Mouse (Mus musculus) forebrain, embryonic 14.5 days (tissue): ENCODE results near the gene Man1a. TPM values are rescaled to one million over a fixed set of nuclear protein-coding genes. Genes with fewer than 3 reads are reported as not detected.

Experiments
- ATAC-seq: fragments of 200-750 bp; cut with Nextera tagmentation; 2 replicates; pipeline ENCODE4 v1.8.0; 2017; ENCODE audit warnings: mild to moderate bottlenecking, moderate library complexity
- DNase-seq: peaks from one replicate; pipeline ENCODE4 v3.0.0-alpha.2; 2015; ENCODE audit warnings: low spot score
- H3K27ac ChIP-seq: fragments of 300-500 bp; sonication (generic); 2 replicates; pipeline ENCODE4 v1.5.1; 2014; ENCODE audit warnings: low read depth, mild to moderate bottlenecking, control low read depth, low read length, moderate library complexity
- H3K27me3 ChIP-seq: fragments of 300-500 bp; sonication (generic); replicated peaks from 2 replicates; pipeline ENCODE4 v1.6.1; 2014; ENCODE audit warnings: low read length, control low read depth, mixed read lengths; ENCODE audit not compliant: control insufficient read depth, insufficient read depth
- H3K36me3 ChIP-seq: fragments of 300-500 bp; sonication (generic); 2 replicates; pipeline ENCODE4 v1.6.1; 2014; ENCODE audit warnings: low read length, control low read depth; ENCODE audit not compliant: control insufficient read depth, insufficient read depth
- H3K4me1 ChIP-seq: fragments of 300-500 bp; sonication (generic); 2 replicates; pipeline ENCODE4 v1.6.1; 2014; ENCODE audit warnings: antibody characterized with exemption, low read length, control low read depth; ENCODE audit not compliant: control insufficient read depth, insufficient read depth
- H3K4me2 ChIP-seq: fragments of 300-500 bp; sonication (generic); 2 replicates; pipeline ENCODE4 v1.6.1; 2014; ENCODE audit warnings: mild to moderate bottlenecking, control low read depth, low read length
- H3K4me3 ChIP-seq: fragments of 300-500 bp; sonication (generic); 2 replicates; pipeline ENCODE4 v1.5.1; 2014; ENCODE audit warnings: low read depth, low read length, control low read depth
- H3K9ac ChIP-seq: fragments of 300-500 bp; sonication (generic); 2 replicates; pipeline ENCODE4 v1.6.1; 2014; ENCODE audit warnings: mild to moderate bottlenecking, low read length, control low read depth, moderate library complexity
- H3K9me3 ChIP-seq: fragments of 300-500 bp; sonication (generic); replicated peaks from 2 replicates; pipeline ENCODE4 v1.6.1; 2016; ENCODE audit warnings: low read length, control low read depth, mixed read lengths; ENCODE audit not compliant: control insufficient read depth
- WGBS: fragments of 180-500 bp; shearing (Covaris S2); extraction: QIAGEN DNeasy Blood & Tissue Kit; methylation state at CpG from one replicate; pipeline ENCODE4 v1.1.7; 2014; 5-methylcytosine and 5-hydroxymethylcytosine counted together
- polyA plus RNA-seq: library from polyadenylated mRNA; unstranded; fragments of >200 nt; fragmentation: Nextera tagmentation; extraction: Ambion mirVana; gene quantifications from 2 replicates; pipeline ENCODE4 v1.2.1, GENCODE M21; 2014

Man1a gene
- polyA plus RNA-seq, 1 experiment from 2014 or later, result 2.0 TPM

DNA sequence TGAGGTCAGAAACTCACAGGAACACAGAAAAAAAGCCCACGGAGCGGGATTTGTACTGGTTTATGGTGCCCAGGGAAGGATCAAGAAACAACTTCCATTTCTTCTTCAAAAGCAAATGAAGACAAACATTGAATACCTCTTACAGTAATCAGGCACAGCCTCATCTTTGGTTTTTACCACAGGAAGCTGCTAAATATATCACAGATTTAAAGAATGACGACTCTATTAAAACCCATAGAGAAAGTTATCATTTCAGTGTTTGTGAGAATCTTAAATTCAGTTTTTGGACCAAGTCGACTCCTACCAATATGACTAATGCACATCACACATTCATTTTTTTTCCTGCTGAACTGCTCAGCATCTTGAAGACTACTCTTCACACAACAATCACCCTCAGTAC, 86.0 kb downstream of the Man1a start:
- no peak overlapping the region for H3K9ac ChIP-seq
- no peak overlapping the region for H3K4me2 ChIP-seq
- H3K36me3 ChIP-seq, result no peaks in the 10 kb centered on the region
- no peaks in the 10 kb centered on the region for H3K27me3 ChIP-seq
- no peak for ATAC-seq
- H3K4me3 ChIP-seq, result no peak overlapping the region
- no peaks in the 10 kb centered on the region for H3K9me3 ChIP-seq
- H3K4me1 ChIP-seq, result no peaks in the 10 kb centered on the region
- WGBS, result 89% methylated on average over 4 of the region's 4 CpGs
- no peak overlapping the region for H3K27ac ChIP-seq
- DNase-seq, result no peak

DNA sequence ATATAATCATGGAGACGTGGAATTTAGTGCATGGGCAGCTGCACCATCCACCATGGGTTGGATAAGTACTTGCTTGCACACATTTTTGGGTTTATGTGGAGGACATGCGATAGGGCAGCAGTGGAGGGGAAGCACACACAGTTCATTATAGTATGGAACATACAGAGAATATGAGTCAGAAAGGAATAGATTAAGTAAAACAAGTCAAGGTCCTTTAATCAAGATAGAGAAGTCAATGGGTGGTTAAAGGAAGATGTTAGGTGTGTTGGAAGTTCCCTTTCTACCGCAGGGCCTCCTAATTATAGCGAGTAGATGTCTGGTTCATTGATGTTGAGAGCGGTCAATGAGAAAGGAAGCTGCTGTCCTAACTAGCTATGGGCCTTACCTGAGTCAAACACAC, 91.5 kb downstream of the Man1a start:
- no peaks in the 10 kb centered on the region; the same call in 1 of the 2 replicates for H3K9me3 ChIP-seq
- 92% methylated on average over 5 of the region's 5 CpGs for WGBS
- H3K9ac ChIP-seq, result no peak overlapping the region
- no peaks in the 10 kb centered on the region for H3K27me3 ChIP-seq
- ATAC-seq (no peak), DNase-seq (no peak)
- H3K4me3 ChIP-seq, result no peak overlapping the region
- no peaks in the 10 kb centered on the region for H3K4me1 ChIP-seq
- no peak overlapping the region for H3K4me2 ChIP-seq
- no peak overlapping the region for H3K27ac ChIP-seq
- H3K36me3 ChIP-seq, result no peaks in the 10 kb centered on the region

DNA sequence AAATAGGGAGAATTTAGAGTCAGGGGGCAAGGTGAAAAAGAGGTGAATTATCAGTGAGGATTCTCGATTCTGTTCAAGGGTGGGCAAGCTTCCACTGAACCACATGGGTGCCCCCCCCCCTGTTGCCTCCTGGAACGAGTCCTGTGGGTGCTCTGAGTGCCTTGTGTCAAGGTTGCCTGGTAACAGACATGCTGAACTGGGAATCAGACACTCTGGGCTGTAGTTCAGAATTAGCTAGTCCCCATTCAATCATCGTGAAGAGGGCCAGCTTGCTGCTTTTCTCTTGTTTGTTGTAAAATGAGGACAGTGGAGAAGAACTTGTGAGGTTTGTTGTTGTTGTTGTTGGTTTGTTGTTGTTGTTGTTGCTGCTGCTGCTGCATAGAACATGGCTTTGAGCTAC, 92.3 kb downstream of the Man1a start:
- no peak overlapping the region for H3K27ac ChIP-seq
- WGBS, result 48% methylated on average over 3 of the region's 3 CpGs

DNA sequence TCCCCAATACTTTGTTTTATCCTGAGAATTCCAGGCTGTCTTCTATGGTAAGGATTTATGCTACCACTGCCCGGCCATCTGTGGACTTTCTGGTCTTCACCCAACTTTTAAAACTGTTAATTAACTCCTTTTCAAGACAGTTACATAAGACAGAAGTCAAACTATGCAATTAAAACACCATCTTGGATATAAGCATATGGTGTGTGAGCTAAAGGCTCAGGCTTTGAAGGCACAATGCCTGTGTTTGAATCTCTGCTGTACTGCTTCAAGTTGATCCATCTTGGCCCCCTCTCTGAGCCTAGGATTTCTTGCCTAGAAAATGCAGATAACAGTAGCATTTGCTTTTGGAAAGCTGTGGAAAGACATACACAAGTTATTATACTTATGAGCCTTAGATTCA, 97.8 kb downstream of the Man1a start:
- no peaks in the 10 kb centered on the region for H3K36me3 ChIP-seq
- DNase-seq (peak; percentile 77), ATAC-seq (peak; percentile 90)
- no peak overlapping the region for H3K27ac ChIP-seq
- H3K4me3 ChIP-seq, result no peak overlapping the region
- no peak overlapping the region for H3K9ac ChIP-seq
- H3K9me3 ChIP-seq, result no peaks in the 10 kb centered on the region; the same call in 1 of the 2 replicates
- 54% methylated on average over 1 of the region's 1 CpGs for WGBS
- H3K4me1 ChIP-seq, result no peaks in the 10 kb centered on the region
- no peaks in the 10 kb centered on the region for H3K27me3 ChIP-seq
- no peak overlapping the region for H3K4me2 ChIP-seq

More for the DNA sequence above, 92.3 kb downstream of the Man1a start:
- Histone ChIP-seq H3K36me3 (no peaks in the 10 kb centered on the region), H3K4me2 (no peak overlapping the region), H3K4me3 (no peak overlapping the region), H3K4me1 (no peaks in the 10 kb centered on the region), H3K27me3 (no peaks in the 10 kb centered on the region), H3K9me3 (no peaks in the 10 kb centered on the region; the same call in 1 of the 2 replicates), H3K9ac (no peak overlapping the region)
- ATAC-seq (peak; percentile 54; the same call in 1 of the 2 replicates), DNase-seq (peak; percentile 47)

DNA sequence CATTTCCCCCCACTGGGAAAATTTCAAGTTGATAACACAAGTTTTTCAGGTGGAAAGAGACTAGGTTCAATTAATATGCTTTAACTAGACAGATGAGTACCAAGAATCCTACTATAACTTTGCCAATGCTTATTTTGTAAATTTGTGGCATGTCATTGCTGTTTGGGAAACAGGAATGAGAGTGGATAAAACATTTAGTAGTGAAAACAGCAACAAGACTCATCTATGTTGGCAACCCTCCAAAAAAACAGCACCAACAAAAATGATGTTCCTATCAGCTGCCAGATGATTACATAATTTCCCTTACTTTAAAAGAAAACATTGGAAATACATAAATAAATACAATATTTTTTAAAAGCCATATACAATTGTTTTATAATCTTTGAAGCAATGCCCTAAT, 102.2 kb downstream of the Man1a start:
- no peak overlapping the region for H3K27ac ChIP-seq
- no peaks in the 10 kb centered on the region for H3K4me1 ChIP-seq
- no peaks in the 10 kb centered on the region for H3K27me3 ChIP-seq
- no peak overlapping the region for H3K4me3 ChIP-seq
- DNase-seq, result peak; percentile 20
- no peak overlapping the region for H3K4me2 ChIP-seq
- no peaks in the 10 kb centered on the region for H3K36me3 ChIP-seq
- no peaks in the 10 kb centered on the region for H3K9me3 ChIP-seq
- ATAC-seq, result no peak
- H3K9ac ChIP-seq, result no peak overlapping the region

DNA sequence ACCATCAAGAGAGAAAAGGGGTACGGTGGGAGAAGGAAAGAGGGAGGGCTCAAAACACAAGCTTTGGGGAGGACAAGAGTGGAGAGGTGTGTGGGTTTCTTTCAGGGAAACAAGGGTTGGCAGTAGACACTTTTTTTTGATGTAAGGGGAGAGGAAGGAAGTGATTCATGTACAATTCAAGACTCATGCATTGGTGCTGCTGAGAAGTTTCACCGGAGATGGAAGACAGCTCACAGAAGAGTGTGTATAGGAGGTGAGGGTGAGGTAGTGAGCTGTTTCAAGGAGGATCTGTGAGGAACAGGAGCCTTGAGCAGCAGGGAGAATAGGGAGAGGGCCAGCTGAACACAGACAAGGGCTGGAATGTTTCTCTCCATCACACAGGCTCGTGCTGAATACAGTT, 116.7 kb downstream of the Man1a start:
- no peak overlapping the region for H3K4me2 ChIP-seq
- H3K27me3 ChIP-seq, result no peaks in the 10 kb centered on the region
- no peak overlapping the region for H3K9ac ChIP-seq
- WGBS, result 81% methylated on average over 3 of the region's 3 CpGs
- H3K9me3 ChIP-seq, result no peaks in the 10 kb centered on the region
- H3K36me3 ChIP-seq, result no peaks in the 10 kb centered on the region
- no peak for DNase-seq
- no peak overlapping the region for H3K27ac ChIP-seq
- no peak overlapping the region for H3K4me3 ChIP-seq
- no peak for ATAC-seq
- no peaks in the 10 kb centered on the region for H3K4me1 ChIP-seq

DNA sequence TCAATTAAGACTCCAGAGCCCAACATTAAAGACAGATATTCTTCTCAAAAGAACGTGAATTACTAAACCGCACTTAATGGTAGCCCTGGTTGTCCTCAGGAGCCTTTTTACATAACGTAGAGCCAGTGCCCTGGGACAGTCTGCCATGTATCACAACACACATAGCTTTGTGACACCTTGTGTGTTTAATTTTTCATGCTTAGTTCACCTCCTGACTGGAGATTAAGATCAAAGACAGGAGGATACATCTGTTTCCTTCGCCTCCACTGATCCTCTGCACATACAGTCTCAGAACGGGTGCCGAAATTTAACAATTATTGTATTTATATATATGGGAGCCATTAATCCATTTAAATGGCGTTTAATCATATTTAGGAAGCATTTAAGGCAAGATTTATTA, 134.8 kb downstream of the Man1a start:
- DNase-seq (no peak), ATAC-seq (no peak)
- no peaks in the 10 kb centered on the region for H3K4me1 ChIP-seq
- H3K9me3 ChIP-seq, result no peaks in the 10 kb centered on the region
- WGBS, result 87% methylated on average over 7 of the region's 7 CpGs
- H3K4me3 ChIP-seq, result no peak overlapping the region
- no peaks in the 10 kb centered on the region for H3K27me3 ChIP-seq
- no peak overlapping the region for H3K27ac ChIP-seq
- no peak overlapping the region for H3K4me2 ChIP-seq
- H3K9ac ChIP-seq, result no peak overlapping the region
- H3K36me3 ChIP-seq, result no peaks in the 10 kb centered on the region

DNA sequence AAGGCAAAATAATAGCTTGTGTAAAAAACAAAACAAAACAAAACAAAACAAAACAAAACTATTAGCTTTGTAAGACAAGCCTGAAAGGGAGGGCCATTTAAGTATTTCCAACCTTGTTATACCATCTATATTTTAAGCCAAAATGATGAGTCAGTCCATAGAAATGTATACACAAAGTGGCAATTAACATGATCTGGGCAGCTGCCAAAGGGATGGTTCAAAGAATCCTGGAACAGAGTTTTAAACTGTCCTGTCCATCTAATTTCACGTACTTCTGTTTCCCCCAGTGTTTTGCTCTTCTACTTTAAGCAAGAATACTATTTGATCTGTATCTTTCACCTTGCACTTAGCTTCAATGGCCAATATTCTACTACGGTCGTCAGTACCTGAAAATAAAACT, 138.2 kb downstream of the Man1a start:
- WGBS, result 90% methylated on average over 3 of the region's 3 CpGs
- Histone ChIP-seq H3K4me2 (no peak overlapping the region), H3K36me3 (no peaks in the 10 kb centered on the region), H3K27me3 (no peaks in the 10 kb centered on the region), H3K9me3 (no peaks in the 10 kb centered on the region), H3K4me3 (no peak overlapping the region), H3K27ac (no peak overlapping the region), H3K4me1 (no peaks in the 10 kb centered on the region), H3K9ac (no peak overlapping the region)
- ATAC-seq, result no peak
- no peak for DNase-seq

DNA sequence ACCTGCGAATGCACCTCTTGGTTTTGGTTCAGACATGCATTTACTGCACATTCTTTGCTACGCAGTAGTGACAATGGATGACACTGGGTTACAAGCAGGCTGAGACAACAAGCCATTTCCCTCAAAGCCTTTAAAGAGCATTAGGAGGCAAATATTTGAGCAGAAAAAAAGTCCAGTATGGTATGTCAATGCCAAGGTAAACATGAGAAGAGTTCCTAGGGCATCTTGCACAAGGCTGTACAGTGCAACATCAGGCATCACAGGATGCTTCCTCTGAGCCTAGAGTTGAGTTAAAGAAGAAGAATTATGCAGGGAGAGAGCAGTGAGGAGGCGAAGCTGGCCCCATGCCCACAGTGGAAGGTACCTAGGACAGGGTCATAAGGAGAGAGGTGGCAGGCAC, 140.3 kb downstream of the Man1a start:
- 91% methylated on average over 3 of the region's 3 CpGs for WGBS
- Histone ChIP-seq H3K4me1 (no peaks in the 10 kb centered on the region), H3K4me2 (no peak overlapping the region), H3K4me3 (no peak overlapping the region), H3K27ac (no peak overlapping the region), H3K9me3 (no peaks in the 10 kb centered on the region), H3K9ac (no peak overlapping the region), H3K27me3 (no peaks in the 10 kb centered on the region), H3K36me3 (no peaks in the 10 kb centered on the region)
- ATAC-seq (no peak), DNase-seq (no peak)
